Comparison of ENCODE assay signal across 9 mouse cellular contexts in the genomic region with DNA sequence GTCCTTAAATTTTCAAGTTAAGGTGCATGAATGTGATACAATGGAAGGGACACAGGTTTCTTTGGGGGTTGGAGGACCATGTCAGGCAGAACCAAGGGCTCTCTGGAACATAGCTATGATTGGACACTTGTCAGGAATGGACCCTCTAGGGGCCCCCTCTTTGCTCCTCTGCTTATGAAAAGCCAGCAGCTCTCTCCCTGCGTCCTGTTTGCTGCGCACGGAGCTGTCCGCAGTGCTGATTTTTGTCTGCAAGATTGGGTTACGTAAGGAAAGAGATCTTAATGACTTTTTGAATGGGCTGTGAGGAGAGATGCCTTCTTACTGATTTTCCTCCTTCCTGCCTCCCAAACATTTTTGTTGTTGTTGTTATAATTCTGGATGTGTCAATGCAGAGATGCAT. TPM values are rescaled to one million over a fixed set of nuclear protein-coding genes. Genes with fewer than 3 reads are reported as not detected.
DNase-seq lines count a peak whose midpoint lies in the region; ATAC-seq lines count a peak whose summit lies in the region.
"Had no signal": no experiment of that assay in that cellular context is flagged by ENCODE, and none has a peak within 500 bp of the region (broad histone marks: within the 10 kb centered on the region; RNA-seq: fewer than 3 reads in every experiment).

No protein-coding gene starts in this region.

- no peak for ATAC-seq in liver, embryonic 11.5 days (replicated peaks; ENCODE audit: low FRiP score)
- ATAC-seq in cerebellum, adult (ENCODE audit: insufficient number of reproducible peaks, low FRiP score, low TSS enrichment): no peak

- H3K9ac ChIP-seq in liver, embryonic 11.5 days (ENCODE audit: low read depth, low read length): no peak overlapping the region
- H3K9ac ChIP-seq: neural tube, embryonic 12.5 days had no signal

- no peaks in the 10 kb centered on the region for H3K9me3 ChIP-seq in liver, embryonic 11.5 days (ENCODE audit: control insufficient read depth, low read length)
- H3K9me3 ChIP-seq: neural tube, embryonic 12.5 days had no signal

- H3K4me2 ChIP-seq in liver, embryonic 11.5 days: no peak overlapping the region
- H3K4me2 ChIP-seq: neural tube, embryonic 12.5 days had no signal

- DNase-seq in gastrocnemius, postnatal 10 days: peak; percentile 36
- no peak for DNase-seq in gastrocnemius, adult 18-20 months (ENCODE audit: low spot score)
- peak; percentile 24 for DNase-seq in A20 (ENCODE audit: low read depth, low spot score)
- peak; percentile 85 for DNase-seq in embryo, embryonic 10 days (ENCODE audit: low spot score)
- DNase-seq in liver, embryonic 11.5 days (ENCODE audit: low spot score): peak; percentile 41
- peak; percentile 50 for DNase-seq in thymus, postnatal 14 days
- DNase-seq in layer of hippocampus, adult 8-10 months (ENCODE audit: low spot score in 2 of 2): no peak

- WGBS in liver, embryonic 11.5 days: 1% methylated on average over 5 of the region's 5 CpGs

- no peaks in the 10 kb centered on the region for H3K4me1 ChIP-seq in liver, embryonic 11.5 days (replicated peaks; ENCODE audit: control insufficient read depth, insufficient read depth, low read length)
- H3K4me1 ChIP-seq: neural tube, embryonic 12.5 days had no signal

- no peak overlapping the region for H3K4me3 ChIP-seq in liver, embryonic 11.5 days (ENCODE audit: low read depth, low read length)
- H3K4me3 ChIP-seq: neural tube, embryonic 12.5 days had no signal

- H3K36me3 ChIP-seq in liver, embryonic 11.5 days (ENCODE audit: control insufficient read depth, insufficient read depth, low read length): no peaks in the 10 kb centered on the region
- H3K36me3 ChIP-seq: neural tube, embryonic 12.5 days had no signal

- H3K27ac ChIP-seq in liver, embryonic 11.5 days (ENCODE audit: low read depth, low read length): no peak overlapping the region
- H3K27ac ChIP-seq: neural tube, embryonic 12.5 days had no signal

- H3K27me3 ChIP-seq in liver, embryonic 11.5 days (replicated peaks; ENCODE audit: control insufficient read depth, insufficient read depth, low read length): no peaks in the 10 kb centered on the region
- H3K27me3 ChIP-seq: neural tube, embryonic 12.5 days had no signal

RNA-seq across cellular contexts. Expression of gene Cmtr2, which starts 18.8 kb away (rescaled TPM):
- 1 to 10 TPM; 3.7 to 4.7 TPM for total RNA-seq in gastrocnemius, postnatal 10 days (2021)
- 1 to 10 TPM; 3.3 to 3.4 TPM for total RNA-seq in gastrocnemius, adult 18-20 months (2021)
- 8.2 and 9.9 TPM in 2 replicates for polyA plus RNA-seq in liver, embryonic 11.5 days (2014; fragmentation: Nextera tagmentation; extraction: Ambion mirVana)
- 1 to 10 TPM; 5.7 to 6.8 (median 6.6) TPM for total RNA-seq in layer of hippocampus, adult 8-10 months (2022)

RNA-seq across cellular contexts. Expression of gene Calb2, which starts 28.7 kb away (rescaled TPM):
- under 1 TPM; 0.38 to 0.65 TPM for total RNA-seq in gastrocnemius, postnatal 10 days (2021)
- total RNA-seq in gastrocnemius, adult 18-20 months (2021): not detected
- 0.25 and 0.49 TPM in 2 replicates for polyA plus RNA-seq in liver, embryonic 11.5 days (2014; fragmentation: Nextera tagmentation; extraction: Ambion mirVana)
- 10 to 100 TPM; 36.3 to 41.0 (median 38.6) TPM for total RNA-seq in layer of hippocampus, adult 8-10 months (2022)

Comparison
In these comparisons a context has a peak if more than half of its experiments do, and no peak if none do; other contexts are left out.
1. DNase-seq: peak in gastrocnemius, postnatal 10 days (single experiment), A20 (single experiment), embryo, embryonic 10 days (single experiment), liver, embryonic 11.5 days (single experiment) and thymus, postnatal 14 days (single experiment); none in gastrocnemius, adult 18-20 months (single experiment) and layer of hippocampus, adult 8-10 months (0 of 2).
2. RNA of gene Calb2, which starts 28.7 kb away (total RNA-seq): 36.3 to 41.0 TPM in layer of hippocampus, adult 8-10 months; 0.38 to 0.65 TPM in gastrocnemius, postnatal 10 days and not detected in gastrocnemius, adult 18-20 months; every median in the first group is over 10 times any median in the second.